Comparison of ENCODE assay signal across 8 mouse cellular contexts in the genomic region with DNA sequence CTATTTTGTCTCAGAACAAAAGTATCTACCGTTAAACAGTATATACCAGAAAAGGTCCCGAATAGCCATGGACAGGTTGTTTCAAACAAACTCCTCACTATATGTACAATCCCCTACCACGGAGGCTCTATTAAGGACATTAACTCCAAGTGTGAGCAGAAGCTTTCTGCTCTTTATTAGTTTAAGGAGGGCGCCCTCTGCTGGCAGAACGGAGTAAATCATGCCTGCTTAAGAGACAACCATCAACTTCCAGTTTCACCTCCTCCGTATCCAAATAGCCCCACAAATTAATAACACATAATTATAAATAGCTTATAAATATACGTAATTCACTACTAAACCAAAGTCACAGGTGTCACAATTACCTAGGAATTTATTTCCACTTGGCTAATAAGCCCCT.
DNase-seq lines count a peak whose midpoint lies in the region; ATAC-seq lines count a peak whose summit lies in the region.

No protein-coding gene starts in this region.

- peaks cover 47% of the 10 kb centered on the region for H3K4me1 ChIP-seq in hindbrain, embryonic 14.5 days (replicated peaks; ENCODE audit: control insufficient read depth, insufficient read depth, low read length)
- peaks cover 24% of the 10 kb centered on the region for H3K4me1 ChIP-seq in hindbrain, embryonic 16.5 days (ENCODE audit: control insufficient read depth, insufficient read depth, low read depth, low read length)
- H3K4me1 ChIP-seq in embryonic facial prominence, embryonic 14.5 days (ENCODE audit: control insufficient read depth, insufficient read depth, low read length), result peaks cover 41% of the 10 kb centered on the region
- peaks cover 54% of the 10 kb centered on the region for H3K4me1 ChIP-seq in limb, embryonic 10.5 days
- peaks cover 74% of the 10 kb centered on the region for H3K4me1 ChIP-seq in neural tube, embryonic 13.5 days (replicated peaks)

- DNase-seq in hindbrain, embryonic 14.5 days (ENCODE audit: low spot score), result peak; percentile 93
- DNase-seq in adrenal gland, postnatal 36 days, result peak; percentile 91 to 92
- DNase-seq in embryonic facial prominence, embryonic 14.5 days (ENCODE audit: low spot score), result peak; percentile 96
- peak; percentile 63 for DNase-seq in hindlimb bud, embryonic 11.5 days (ENCODE audit: extremely low spot score, low read depth, low spot score)
- DNase-seq in limb, embryonic 10.5 days (ENCODE audit: low spot score), result peak; percentile 89
- DNase-seq in thymus, adult 18-20 months, result peak; percentile 62 to 77

- H3K9ac ChIP-seq in hindbrain, embryonic 14.5 days, result no peak overlapping the region
- H3K9ac ChIP-seq in hindbrain, embryonic 16.5 days (ENCODE audit: low read depth, low read length), result no peak overlapping the region
- no peak overlapping the region for H3K9ac ChIP-seq in embryonic facial prominence, embryonic 14.5 days (ENCODE audit: low read depth, low read length)
- H3K9ac ChIP-seq in neural tube, embryonic 13.5 days, result no peak overlapping the region

- ATAC-seq in hindbrain, embryonic 14.5 days (ENCODE audit: low FRiP score), result no peak
- no peak for ATAC-seq in hindbrain, embryonic 16.5 days
- no peak; the same call in 1 of the 2 replicates for ATAC-seq in embryonic facial prominence, embryonic 14.5 days (ENCODE audit: low read depth)
- no peak for ATAC-seq in neural tube, embryonic 13.5 days (ENCODE audit: low read depth)

- no peak overlapping the region for H3K27ac ChIP-seq in hindbrain, embryonic 14.5 days
- H3K27ac ChIP-seq in hindbrain, embryonic 16.5 days (ENCODE audit: low read depth, low read length), result no peak overlapping the region
- H3K27ac ChIP-seq in embryonic facial prominence, embryonic 14.5 days (replicated peaks; ENCODE audit: low read depth, low read length), result peak overlapping the region; percentile 64; the same call in 1 of the 2 replicates
- H3K27ac ChIP-seq in limb, embryonic 10.5 days, result no peak overlapping the region
- H3K27ac ChIP-seq in neural tube, embryonic 13.5 days (replicated peaks), result no peak overlapping the region

- H3K27me3 ChIP-seq in hindbrain, embryonic 14.5 days (ENCODE audit: control insufficient read depth, insufficient read depth, low read length), result no peaks in the 10 kb centered on the region
- no peaks in the 10 kb centered on the region for H3K27me3 ChIP-seq in hindbrain, embryonic 16.5 days (replicated peaks; ENCODE audit: control insufficient read depth, insufficient read depth, low read length)
- no peaks in the 10 kb centered on the region for H3K27me3 ChIP-seq in embryonic facial prominence, embryonic 14.5 days (replicated peaks; ENCODE audit: control insufficient read depth, insufficient read depth, low read length)
- H3K27me3 ChIP-seq in limb, embryonic 10.5 days (ENCODE audit: low read depth, poor library complexity, severe bottlenecking), result peaks cover 34% of the 10 kb centered on the region
- H3K27me3 ChIP-seq in neural tube, embryonic 13.5 days, result no peaks in the 10 kb centered on the region

- peaks cover 5% of the 10 kb centered on the region; the same call in 1 of the 2 replicates for H3K36me3 ChIP-seq in hindbrain, embryonic 14.5 days (replicated peaks; ENCODE audit: control insufficient read depth, insufficient read depth)
- H3K36me3 ChIP-seq in hindbrain, embryonic 16.5 days (ENCODE audit: control insufficient read depth, insufficient read depth, low read length), result no peaks in the 10 kb centered on the region
- H3K36me3 ChIP-seq in embryonic facial prominence, embryonic 14.5 days (ENCODE audit: control insufficient read depth, insufficient read depth, low read length), result peaks cover 27% of the 10 kb centered on the region
- H3K36me3 ChIP-seq in limb, embryonic 10.5 days, result 0 out of 2 replicates have a peak, but pooled peaks cover 5% of the 10 kb centered on the region
- peaks cover 15% of the 10 kb centered on the region for H3K36me3 ChIP-seq in neural tube, embryonic 13.5 days

- H3K4me2 ChIP-seq in hindbrain, embryonic 14.5 days (replicated peaks), result no peak overlapping the region
- H3K4me2 ChIP-seq in hindbrain, embryonic 16.5 days (ENCODE audit: low read length), result no peak overlapping the region
- peak overlapping the region; percentile 5 for H3K4me2 ChIP-seq in embryonic facial prominence, embryonic 14.5 days (ENCODE audit: low read depth, low read length)
- H3K4me2 ChIP-seq in neural tube, embryonic 13.5 days, result peak overlapping the region; percentile 96; the same call in 1 of the 2 replicates

- H3K9me3 ChIP-seq in hindbrain, embryonic 14.5 days (ENCODE audit: control insufficient read depth, low read length), result no peaks in the 10 kb centered on the region
- no peaks in the 10 kb centered on the region for H3K9me3 ChIP-seq in hindbrain, embryonic 16.5 days (ENCODE audit: control insufficient read depth, low read length)
- no peaks in the 10 kb centered on the region for H3K9me3 ChIP-seq in embryonic facial prominence, embryonic 14.5 days (ENCODE audit: control insufficient read depth, low read length)
- H3K9me3 ChIP-seq in limb, embryonic 10.5 days (replicated peaks), result no peaks in the 10 kb centered on the region
- H3K9me3 ChIP-seq in neural tube, embryonic 13.5 days, result no peaks in the 10 kb centered on the region

- WGBS in hindbrain, embryonic 14.5 days, result 4% methylated on average over 7 of the region's 7 CpGs
- 4% methylated on average over 7 of the region's 7 CpGs for WGBS in hindbrain, embryonic 16.5 days
- WGBS in embryonic facial prominence, embryonic 14.5 days, result 5% methylated on average over 7 of the region's 7 CpGs
- WGBS in limb, embryonic 10.5 days, result 6% methylated on average over 7 of the region's 7 CpGs
- WGBS in neural tube, embryonic 13.5 days, result 4% methylated on average over 7 of the region's 7 CpGs

- H3K4me3 ChIP-seq in hindbrain, embryonic 14.5 days (replicated peaks; ENCODE audit: low read length), result no peak overlapping the region
- H3K4me3 ChIP-seq in hindbrain, embryonic 16.5 days (ENCODE audit: low read length), result no peak overlapping the region
- no peak overlapping the region for H3K4me3 ChIP-seq in embryonic facial prominence, embryonic 14.5 days (ENCODE audit: low read depth, low read length)
- H3K4me3 ChIP-seq in limb, embryonic 10.5 days, result no peak overlapping the region
- H3K4me3 ChIP-seq in neural tube, embryonic 13.5 days, result no peak overlapping the region

Comparison
In these comparisons a context has a peak if more than half of its experiments do, and no peak if none do; other contexts are left out.
1. H3K4me2 ChIP-seq: peak in embryonic facial prominence, embryonic 14.5 days (single experiment) and neural tube, embryonic 13.5 days (single experiment); none in hindbrain, embryonic 14.5 days (single experiment) and hindbrain, embryonic 16.5 days (single experiment).
2. Peak in every context shown above with its lines, with median percentiles within 50 percentile points of each other: DNase-seq.